Mouse (Mus musculus): ENCODE results near the gene Zfp784.

DNA sequence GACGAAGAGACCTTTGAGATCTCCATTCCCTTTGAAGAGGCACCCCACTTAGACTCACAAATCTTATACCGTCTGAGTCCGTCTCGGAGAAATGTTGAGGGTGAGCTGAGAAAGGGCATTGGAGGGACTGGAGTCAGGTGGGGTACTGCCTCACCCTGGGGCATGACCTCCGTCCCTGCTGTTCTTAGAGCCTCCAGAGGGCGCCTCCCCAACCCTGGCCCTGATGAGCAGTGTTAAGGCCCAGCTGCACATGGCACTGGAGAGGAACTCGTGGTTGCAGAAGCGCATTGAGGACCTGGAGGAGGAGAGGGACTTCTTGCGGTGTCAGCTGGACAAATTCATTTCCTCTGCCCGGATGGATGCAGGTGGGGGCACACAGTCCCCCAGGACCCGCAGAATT, 19.6 kb upstream of the Zfp784 start:
- TF ChIP-seq CTCF (IDR thresholded peaks at IDR 0.05; ENCODE audit: low read depth), result no peak
- TF ChIP-seq EP300 (IDR thresholded peaks at IDR 0.05; ENCODE audit: low read depth), result no peak

Data from heart, postnatal 0 days (tissue).